Mouse (Mus musculus) adrenal gland (tissue): ENCODE measurements around the gene Wnt10a.

Source experiments
- intact Hi-C: fragments of 180-260 bp; cut with DNase I; formaldehyde crosslinking; loops from one replicate; pipeline ENCODE4 v1.15.1; 2025
- long read RNA-seq, 2 experiments: library from polyadenylated mRNA; unstranded; transcript quantifications; one replicate each; pipeline ENCODE4 v2.0.0; 2020; ENCODE audit warnings: borderline replicate concordance in 1 of 2; ENCODE audit not compliant: insufficient replicate concordance in 1 of 2

The Wnt10a gene
- long read RNA-seq, experiment 1 = 0 reads
- long read RNA-seq, experiment 2, partial matches to known transcripts = 1 of 3 reads
- long read RNA-seq, experiment 2, other reads (novel, unspliced or antisense) = 0 of 3 reads

- intact Hi-C loops = no loop called here
Observed at GRCm38 (mm10) chr1:74791249-74791648, at the start of gene Wnt10a. TSS of gene Wnt10a (plus strand) at chr1:74791516.

GRCm38 (mm10) chr1:74747335-74747734 lies 44.0 kb upstream of the Wnt10a start:
- intact Hi-C loops = no loop called here

- intact Hi-C loops = no loop called here
Observed at GRCm38 (mm10) chr1:74748643-74749271, 42.6 kb upstream of the Wnt10a start, which contains the start of gene Prkag3. TSS of gene Prkag3 (minus strand) at chr1:74749221.

GRCm38 (mm10) chr1:74749301-74749700 lies 42.0 kb upstream of the Wnt10a start:
- intact Hi-C loops = no loop called here

- intact Hi-C loops = loop anchor here (10.0 kb wide), 1 partner anchor 106 kb away; no protein-coding TSS in a partner anchor
Observed at GRCm38 (mm10) chr1:74750683-74751082, 40.6 kb upstream of the Wnt10a start.

- intact Hi-C loops = loop anchor here (10.0 kb wide), 1 partner anchor 107 kb away; no protein-coding TSS in a partner anchor
Observed at GRCm38 (mm10) chr1:74752150-74752549, 39.2 kb upstream of the Wnt10a start.

GRCm38 (mm10) chr1:74752833-74753232 lies 38.5 kb upstream of the Wnt10a start:
- intact Hi-C loops = loop anchor here (10.0 kb wide), 1 partner anchor 108 kb away; no protein-coding TSS in a partner anchor

GRCm38 (mm10) chr1:74753266-74753974 lies 37.9 kb upstream of the Wnt10a start:
- intact Hi-C loops = loop anchor here (10.0 kb wide), 1 partner anchor 109 kb away; no protein-coding TSS in a partner anchor

- intact Hi-C loops = loop anchor here (10.0 kb wide), 1 partner anchor 109 kb away; no protein-coding TSS in a partner anchor
Observed at GRCm38 (mm10) chr1:74754175-74754785, 37.0 kb upstream of the Wnt10a start.

GRCm38 (mm10) chr1:74759773-74760172 lies 31.5 kb upstream of the Wnt10a start:
- intact Hi-C loops = loop anchor here (5.0 to 10.0 kb wide), 2 partner anchors 115 to 297 kb away; no protein-coding TSS in a partner anchor

GRCm38 (mm10) chr1:74763081-74763480 lies 28.2 kb upstream of the Wnt10a start:
- intact Hi-C loops = no loop called here

GRCm38 (mm10) chr1:74770727-74771466 lies 20.4 kb upstream of the Wnt10a start:
- intact Hi-C loops = loop anchor here (5.0 kb wide), 1 partner anchor 36 kb away; no protein-coding TSS in a partner anchor

GRCm38 (mm10) chr1:74771467-74771844 lies 19.9 kb upstream of the Wnt10a start:
- intact Hi-C loops = loop anchor here (5.0 kb wide), 1 partner anchor 36 kb away; no protein-coding TSS in a partner anchor

GRCm38 (mm10) chr1:74771845-74771930 lies 19.6 kb upstream of the Wnt10a start, which contains the start of gene Wnt6:
TSS of gene Wnt6 (plus strand) at chr1:74771892.
- intact Hi-C loops = loop anchor here (5.0 kb wide), 1 partner anchor 36 kb away; no protein-coding TSS in a partner anchor

- intact Hi-C loops = loop anchor here (5.0 kb wide), 1 partner anchor 35 kb away; no protein-coding TSS in a partner anchor
Observed at GRCm38 (mm10) chr1:74771931-74772620, 19.2 kb upstream of the Wnt10a start.

GRCm38 (mm10) chr1:74773136-74773535 lies 18.2 kb upstream of the Wnt10a start:
- intact Hi-C loops = loop anchor here (5.0 kb wide), 1 partner anchor 34 kb away; no protein-coding TSS in a partner anchor

- intact Hi-C loops = loop anchor here (5.0 kb wide), 1 partner anchor 33 kb away; no protein-coding TSS in a partner anchor
Observed at GRCm38 (mm10) chr1:74774062-74774461, 17.3 kb upstream of the Wnt10a start.

GRCm38 (mm10) chr1:74775816-74776215 lies 15.5 kb upstream of the Wnt10a start:
- intact Hi-C loops = no loop called here

- intact Hi-C loops = no loop called here
Observed at GRCm38 (mm10) chr1:74778934-74779486, 12.3 kb upstream of the Wnt10a start.

GRCm38 (mm10) chr1:74782045-74782444 lies 9.3 kb upstream of the Wnt10a start:
- intact Hi-C loops = no loop called here
